Mouse (Mus musculus) myocyte (in vitro differentiated cells): Measurements from ENCODE around the gene Nrp2.

ENCODE experiments used
- CEBPB ChIP-seq: IDR thresholded peaks from 2 replicates; pipeline ENCODE4 v1.6.1; 2011; ENCODE audit warnings: mild to moderate bottlenecking, moderate library complexity; ENCODE audit not compliant: poor library complexity, insufficient read depth, severe bottlenecking
- E2F4 ChIP-seq: IDR thresholded peaks from one replicate; pipeline ENCODE4 v1.6.1; 2011; ENCODE audit warnings: mild to moderate bottlenecking, control low read depth, moderate library complexity; ENCODE audit not compliant: insufficient read depth
- MAX ChIP-seq: IDR thresholded peaks from one replicate; pipeline ENCODE4 v1.6.1; 2011; ENCODE audit warnings: low read depth, mild to moderate bottlenecking, control low read depth
- MYOD1 ChIP-seq, 3 experiments: IDR thresholded peaks; one replicate each; pipeline ENCODE4 v1.6.1; 2011; ENCODE audit warnings: control low read depth in 2 of 3, low read depth in 2 of 3, mild to moderate bottlenecking in 2 of 3, moderate library complexity in 1 of 3; ENCODE audit not compliant: insufficient read length in 2 of 3, control insufficient read depth in 1 of 3
- MYOG ChIP-seq, 3 experiments: IDR thresholded peaks; one replicate each; pipeline ENCODE4 v1.6.1; 2011; ENCODE audit warnings: control low read depth in 2 of 3, low read depth in 2 of 3, mild to moderate bottlenecking in 2 of 3; ENCODE audit not compliant: insufficient read length in 2 of 3, control insufficient read depth in 1 of 3, insufficient read depth in 1 of 3
- POLR2A ChIP-seq: IDR thresholded peaks from one replicate; pipeline ENCODE4 v1.6.1; 2011; ENCODE audit warnings: low read depth, mild to moderate bottlenecking, control low read depth, moderate library complexity; ENCODE audit not compliant: insufficient read length
- POLR2AphosphoS2 ChIP-seq: IDR thresholded peaks from one replicate; pipeline ENCODE4 v1.6.1; 2011; ENCODE audit warnings: low read depth, control low read depth; ENCODE audit not compliant: insufficient read length
- REST ChIP-seq: IDR thresholded peaks from one replicate; pipeline ENCODE4 v1.6.1; 2011; ENCODE audit warnings: mild to moderate bottlenecking, control low read depth, moderate library complexity; ENCODE audit not compliant: insufficient read depth, insufficient read length
- SRF ChIP-seq: IDR thresholded peaks from one replicate; pipeline ENCODE4 v1.6.1; 2011; ENCODE audit warnings: low read depth; ENCODE audit not compliant: control insufficient read depth, insufficient read length
- TCF12 ChIP-seq: IDR thresholded peaks from one replicate; pipeline ENCODE4 v1.6.1; 2011; ENCODE audit warnings: mild to moderate bottlenecking, control low read depth; ENCODE audit not compliant: poor library complexity, insufficient read depth, severe bottlenecking
- TCF3 ChIP-seq: IDR thresholded peaks from one replicate; pipeline ENCODE4 v1.6.1; 2011; ENCODE audit warnings: low read depth, control low read depth; ENCODE audit not compliant: insufficient read length
- USF1 ChIP-seq: IDR thresholded peaks from one replicate; pipeline ENCODE4 v1.6.1; 2011; ENCODE audit warnings: low read depth, mild to moderate bottlenecking, control low read depth, moderate library complexity

DNA sequence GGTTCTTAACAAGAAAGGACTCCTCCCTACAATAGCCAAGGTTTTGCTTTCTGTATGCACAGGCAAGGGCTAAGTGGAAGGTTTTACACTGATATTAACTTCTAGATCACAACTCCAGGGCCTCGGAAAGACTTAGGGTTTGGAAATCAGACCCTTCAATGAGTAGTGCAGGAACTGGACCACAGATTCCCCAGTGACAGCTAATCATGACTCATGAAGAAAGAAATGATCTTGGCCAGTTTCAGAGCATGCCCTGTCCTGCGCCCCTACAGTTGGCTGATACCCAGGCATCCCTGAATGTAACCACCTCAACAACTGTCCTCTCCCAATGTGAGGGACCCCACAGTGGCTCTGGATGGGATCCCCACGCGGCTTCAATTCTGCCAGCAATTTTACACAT lies 60.7 kb downstream of the Nrp2 start:
- no peak for TF ChIP-seq POLR2A
- TF ChIP-seq POLR2AphosphoS2 = no peak
- no peak for TF ChIP-seq TCF12
- TF ChIP-seq MAX = no peak
- TF ChIP-seq USF1 = no peak
- no peak for TF ChIP-seq MYOD1 (IDR thresholded peaks at IDR 0.05; ENCODE audit: control insufficient read depth in 1 of 3, insufficient read length in 2 of 3, low read depth in 2 of 3)
- no peak for TF ChIP-seq CEBPB
- no peak for TF ChIP-seq REST
- TF ChIP-seq SRF = no peak
- no peak for TF ChIP-seq E2F4
- no peak for TF ChIP-seq TCF3
- TF ChIP-seq MYOG (IDR thresholded peaks at IDR 0.05; ENCODE audit: control insufficient read depth in 1 of 3, insufficient read depth in 1 of 3, insufficient read length in 2 of 3, low read depth in 2 of 3) = no peak
